Mouse (Mus musculus) layer of hippocampus, postnatal 25 days (tissue): Measurements from ENCODE around the gene Snrpa1. TPM values are rescaled to one million over a fixed set of nuclear protein-coding genes. Genes with fewer than 3 reads are reported as not detected.
"Not testable (repeated sequence)": the region's sequence is repeated elsewhere in the genome, so short reads cannot be mapped to it uniquely, and the experiment has no call there.

ENCODE experiments used
- DNase-seq, 2 experiments: peaks; one replicate each; pipeline ENCODE4 v3.0.0; 2022; ENCODE audit warnings: mixed read lengths in 2 of 2, low spot score in 1 of 2; ENCODE audit errors: extremely low spot score in 1 of 2
- total RNA-seq, 2 experiments: library from RNA; stranded (reverse); gene quantifications; 2 replicates each; pipeline ENCODE4 v1.2.3; 2021

Snrpa1 gene
- 10 to 100 TPM; 36.8 to 37.5 TPM for total RNA-seq

DNA sequence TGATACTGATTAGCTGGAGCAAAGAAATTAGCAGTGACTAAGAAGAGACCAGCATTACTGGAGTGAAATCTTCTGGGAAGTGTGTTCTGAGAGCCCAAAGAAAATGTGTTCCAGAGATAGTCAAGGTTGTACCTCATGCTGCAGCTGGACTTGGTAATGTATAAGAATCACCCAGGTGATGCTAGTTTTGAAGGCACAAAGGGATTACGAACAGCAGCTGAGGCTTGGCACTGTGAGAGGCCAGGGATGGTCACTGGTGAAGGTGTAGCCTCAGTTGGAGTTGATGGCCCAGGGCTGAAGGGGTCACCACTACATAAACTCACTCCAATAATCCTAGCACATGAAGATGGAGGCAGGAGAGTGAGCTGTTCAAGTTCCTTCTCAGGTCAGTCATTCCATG lies at the start of gene Snrpa1:
Gene Snrpa1 (plus strand): TSS at position 301 of the 400 bp plus-strand sequence.
- DNase-seq: no peak

DNA sequence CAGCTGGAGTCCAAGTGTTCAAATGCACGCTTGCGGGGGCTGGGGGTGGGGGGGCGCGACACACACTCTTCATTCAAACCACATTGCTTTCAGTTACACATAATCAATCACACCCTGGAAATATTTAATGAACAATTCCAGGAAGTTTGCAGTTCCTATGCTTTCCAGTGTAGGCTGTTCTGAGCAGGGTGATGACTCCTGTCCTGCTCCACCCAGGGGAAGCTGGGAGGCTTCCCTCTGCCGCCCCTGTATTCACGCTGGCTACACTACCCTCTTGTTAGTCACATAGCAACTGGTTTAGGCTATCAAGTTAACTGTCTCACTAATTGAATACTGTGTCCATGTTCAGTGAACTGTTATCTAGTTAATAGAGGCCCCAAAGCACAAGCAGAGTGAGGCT lies 48.3 kb upstream of the Snrpa1 start:
- DNase-seq: no peak

DNA sequence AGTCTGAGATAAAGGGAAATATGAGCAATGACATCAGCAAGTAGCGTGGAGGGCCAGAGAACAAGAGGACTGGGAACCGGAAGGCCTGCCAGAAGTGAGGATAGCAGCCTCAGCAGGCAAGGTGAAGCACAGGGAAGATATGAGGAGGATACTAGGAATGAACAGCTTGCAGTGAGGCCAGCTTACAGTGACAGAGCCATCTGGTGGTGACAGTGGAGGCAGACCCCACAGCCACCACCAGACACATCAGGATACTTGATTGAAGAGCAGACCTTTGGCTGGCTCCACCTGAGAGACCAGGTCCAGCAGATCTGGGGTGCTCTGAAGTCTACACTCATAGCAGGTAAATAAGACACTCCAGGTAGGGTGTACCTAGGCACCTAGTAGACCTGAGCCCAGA lies 31.1 kb upstream of the Snrpa1 start:
- no peak for DNase-seq

DNA sequence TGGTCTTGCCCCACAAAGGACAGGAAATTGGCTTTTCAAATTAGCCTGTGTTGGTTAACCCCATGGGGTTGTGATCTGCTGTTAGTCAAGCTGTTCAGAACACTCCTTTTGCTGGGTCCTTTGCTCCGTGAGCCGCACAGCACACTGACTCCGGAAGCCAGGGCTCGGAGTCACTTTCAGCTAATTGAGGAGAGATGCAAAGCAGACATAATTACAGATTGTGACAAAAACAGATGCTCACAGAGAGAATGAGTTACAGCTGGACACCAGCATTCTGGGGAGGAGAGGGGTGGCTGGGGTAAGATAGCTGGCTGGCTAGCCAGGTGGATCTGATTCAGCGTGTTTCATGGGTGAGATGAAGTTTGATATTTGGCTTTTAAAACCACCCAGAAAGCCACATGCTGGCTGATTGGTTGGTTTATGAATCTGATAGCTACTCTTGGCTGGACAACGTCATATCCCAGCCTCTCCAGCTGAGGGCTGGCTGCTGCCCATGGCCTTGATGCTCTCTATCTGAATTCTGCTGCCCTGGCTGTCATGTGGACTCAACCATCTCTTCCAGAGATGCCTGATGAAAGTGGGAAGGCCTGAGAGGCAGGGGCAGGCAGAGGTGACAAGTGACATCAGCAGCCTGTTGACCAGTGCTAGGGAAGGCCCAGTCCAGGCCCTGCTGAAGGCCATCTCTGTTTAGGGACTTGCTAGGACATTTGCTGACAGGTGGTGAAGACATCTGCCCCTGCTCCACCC lies 29.9 kb upstream of the Snrpa1 start:
- DNase-seq: no peak

DNA sequence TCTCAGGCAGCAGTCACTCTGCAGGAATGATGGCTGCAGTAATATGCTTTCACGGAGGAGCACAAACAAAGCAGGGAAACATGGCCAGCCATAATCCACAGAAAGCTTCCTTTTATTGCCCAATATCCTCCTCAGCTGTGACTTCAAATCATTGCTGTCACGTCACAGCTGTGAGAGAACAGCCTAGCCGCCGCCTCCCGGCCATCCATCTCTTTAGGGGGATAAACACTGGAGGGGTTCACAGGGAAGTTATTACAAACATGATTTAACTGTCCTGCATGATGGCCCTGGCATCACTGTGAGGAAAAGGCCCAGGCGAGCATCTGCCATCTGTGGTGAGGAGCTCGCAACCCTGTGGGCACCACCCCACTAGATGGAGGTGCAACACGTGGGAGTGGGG lies 22.0 kb upstream of the Snrpa1 start:
- DNase-seq: no peak

DNA sequence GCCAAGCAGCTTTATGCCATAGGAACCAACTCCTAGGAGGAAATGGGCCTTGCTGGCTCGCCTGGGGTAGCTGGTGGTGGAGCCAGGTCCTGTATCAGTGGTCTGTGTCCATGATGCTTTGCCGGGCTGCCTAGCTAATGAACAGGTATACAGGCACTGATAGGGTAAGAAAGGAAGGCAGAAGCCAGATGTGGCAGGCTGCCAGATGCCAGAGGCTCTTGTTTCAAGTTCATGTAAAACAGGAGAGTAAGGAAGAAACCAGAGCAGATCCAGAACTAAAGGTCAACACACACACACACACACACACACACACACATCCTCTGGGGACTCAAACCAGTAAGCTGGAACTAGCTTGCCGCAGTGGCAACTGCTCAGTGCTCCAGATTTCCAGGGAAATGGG lies 20.5 kb upstream of the Snrpa1 start:
- no peak for DNase-seq

DNA sequence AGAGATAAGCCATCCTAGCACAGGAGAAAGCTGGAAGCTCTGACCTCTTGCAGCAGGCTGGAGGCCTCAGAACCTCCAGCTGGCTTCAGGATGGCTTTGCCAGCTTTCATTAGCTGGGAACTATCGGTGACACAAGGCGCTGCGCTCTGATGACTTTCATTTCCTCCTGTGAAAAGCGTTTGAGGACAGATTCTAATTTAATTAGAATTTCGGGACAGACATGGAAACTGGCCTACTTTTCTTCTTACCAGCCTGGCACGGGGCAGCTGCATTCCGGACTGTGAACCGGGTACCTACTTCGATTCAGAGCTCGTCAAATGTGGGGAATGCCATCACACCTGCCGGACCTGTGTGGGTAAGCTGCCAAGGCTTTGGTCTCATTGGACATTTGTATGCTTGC lies 20.1 kb upstream of the Snrpa1 start:
- no peak for DNase-seq

DNA sequence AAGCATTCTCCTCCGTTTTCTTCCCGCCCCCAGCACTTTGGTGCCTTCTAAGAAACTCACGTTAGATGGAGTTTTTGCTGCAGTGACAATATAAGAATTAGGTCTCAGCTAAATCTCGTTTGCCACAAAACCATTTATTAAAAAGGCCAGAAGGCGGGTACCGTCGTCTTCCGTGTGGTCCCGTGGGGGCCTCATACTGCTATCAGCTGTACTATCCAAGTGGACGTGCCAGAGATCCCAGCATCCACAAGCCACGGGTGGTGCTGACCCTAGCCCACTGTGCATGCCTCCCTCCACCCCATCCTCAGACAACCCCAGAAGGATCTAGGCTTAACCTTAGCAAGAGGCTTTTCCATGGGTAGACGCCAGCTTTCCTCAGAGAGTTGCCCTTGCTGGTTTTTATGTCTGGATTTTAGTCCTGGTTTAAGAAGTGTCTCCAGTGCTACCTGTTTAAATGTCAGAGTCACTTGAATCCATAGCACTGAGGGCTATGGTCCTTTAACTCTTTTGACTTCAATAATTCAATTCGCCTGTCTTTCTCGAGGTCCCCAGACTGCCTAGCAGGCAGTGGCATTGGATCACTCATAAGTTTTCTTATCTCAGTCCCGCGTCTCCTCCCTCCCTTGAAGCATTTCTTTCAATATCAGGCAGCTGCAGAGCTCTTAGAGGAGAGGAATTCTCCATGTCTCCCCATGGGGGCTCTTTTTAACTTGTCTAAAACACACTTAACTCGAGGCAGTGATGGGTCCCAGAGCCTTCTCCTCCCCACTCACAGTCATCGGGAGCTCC lies 18.6 kb upstream of the Snrpa1 start:
- DNase-seq: no peak

DNA sequence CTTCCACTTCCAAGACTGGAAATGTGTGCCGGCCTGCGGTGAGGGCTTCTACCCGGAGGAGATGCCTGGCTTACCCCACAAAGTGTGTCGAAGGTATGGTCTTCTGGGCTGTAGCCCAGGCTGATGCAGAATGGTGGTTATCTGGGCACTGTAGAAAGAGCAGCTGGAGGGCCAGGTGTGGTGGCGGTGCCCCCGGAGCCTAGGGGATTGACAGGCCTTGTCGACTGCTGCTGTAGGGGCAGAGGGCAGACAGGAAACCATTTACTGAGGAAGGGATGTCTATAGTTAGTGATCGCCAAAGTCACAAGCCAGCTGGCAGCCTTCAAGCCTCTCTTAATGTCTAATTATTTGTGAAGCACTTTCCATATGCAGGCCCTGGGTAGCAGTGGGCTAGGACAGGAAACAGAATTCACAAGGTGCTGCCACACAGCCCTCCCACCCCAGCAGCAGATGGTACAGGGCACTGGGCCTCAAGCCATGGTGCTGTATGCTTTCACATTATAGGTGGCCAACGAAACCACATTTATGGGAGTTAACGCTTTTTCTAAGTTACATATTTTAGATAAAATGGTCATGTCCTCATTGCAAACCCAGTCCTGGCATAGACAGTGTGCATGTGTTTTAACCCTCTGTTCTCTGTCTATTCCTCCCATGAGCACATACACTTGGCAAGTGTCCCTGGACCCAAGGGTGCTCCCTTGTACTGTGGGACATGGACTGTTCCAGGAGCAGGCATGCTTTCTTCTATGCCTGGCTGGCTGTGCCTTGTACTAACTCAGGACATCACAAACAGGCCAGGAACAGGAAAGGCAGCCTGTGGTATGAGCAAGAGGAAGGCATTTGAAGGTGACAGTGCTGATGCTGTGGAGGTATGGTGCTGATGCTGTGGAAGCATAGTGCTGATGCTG lies 15.0 kb upstream of the Snrpa1 start, which contains the start of gene Gm45213:
Gene Gm45213 (plus strand): TSS at position 51 of the 908 bp plus-strand sequence.
- DNase-seq: no peak

DNA sequence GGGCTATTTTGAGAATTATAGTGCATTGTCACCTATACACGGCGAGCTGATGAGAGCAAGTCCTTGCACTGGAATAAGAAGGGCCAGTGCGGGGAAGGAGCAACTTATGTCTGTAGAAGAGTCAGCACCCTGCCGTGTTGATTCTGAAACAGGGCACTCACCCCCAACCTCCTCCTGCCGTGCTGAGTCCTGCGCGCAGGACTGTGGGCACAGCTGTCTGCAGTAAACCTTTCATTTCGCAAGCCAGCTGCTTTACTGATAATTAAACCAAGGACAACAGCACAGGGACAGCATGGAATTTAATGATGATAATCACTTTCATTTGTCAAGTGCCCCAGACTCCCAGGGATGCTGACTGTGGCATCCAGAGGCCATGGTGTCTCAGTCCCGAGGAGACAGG lies 14.2 kb upstream of the Snrpa1 start:
- DNase-seq: no peak

DNA sequence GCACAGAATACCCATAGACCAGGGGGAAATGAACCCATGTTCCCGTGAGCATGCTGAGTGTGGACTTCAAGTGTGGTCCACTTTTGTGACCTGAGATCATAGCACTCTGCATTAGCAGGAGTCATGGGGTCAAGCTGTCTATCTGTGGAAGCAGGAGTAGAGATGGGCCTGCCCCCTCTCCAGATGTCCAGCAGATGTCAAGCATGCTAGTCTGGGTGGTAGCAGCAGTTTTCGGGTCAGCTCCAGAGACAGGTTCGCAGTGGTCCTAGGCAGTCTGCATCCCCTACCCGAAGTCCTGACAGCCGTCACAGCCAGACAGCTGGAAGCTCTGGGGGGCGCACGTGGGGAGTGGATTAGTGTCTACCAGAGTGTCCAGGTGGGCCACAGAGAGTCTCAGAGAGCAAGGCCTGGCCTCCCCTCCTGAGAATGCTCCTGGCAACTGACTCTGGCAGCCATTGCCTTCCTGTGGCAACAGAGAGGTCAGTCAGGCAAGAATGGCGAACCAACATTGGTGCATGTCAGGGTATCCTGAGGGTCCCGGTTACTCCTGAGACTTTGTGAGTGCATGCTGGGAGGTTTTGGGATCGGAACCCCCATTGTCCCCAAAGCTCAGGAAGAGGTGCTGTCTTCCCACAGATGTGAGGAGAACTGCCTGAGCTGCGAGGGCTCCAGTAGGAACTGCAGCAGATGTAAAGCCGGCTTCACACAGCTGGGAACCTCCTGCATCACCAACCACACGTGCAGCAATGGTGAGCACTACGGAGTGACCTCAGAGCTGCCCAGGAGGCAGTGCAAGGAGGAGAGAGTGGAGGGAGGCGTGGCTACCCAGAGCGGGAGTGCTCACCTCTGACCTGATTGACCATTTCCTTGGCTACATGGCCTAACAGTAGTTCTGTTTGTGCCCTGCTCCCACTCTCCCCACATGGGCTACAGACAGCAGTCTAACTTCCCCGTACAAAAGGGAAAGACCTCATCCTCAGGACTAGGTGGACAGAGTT lies 11.6 kb upstream of the Snrpa1 start:
- no peak for DNase-seq

DNA sequence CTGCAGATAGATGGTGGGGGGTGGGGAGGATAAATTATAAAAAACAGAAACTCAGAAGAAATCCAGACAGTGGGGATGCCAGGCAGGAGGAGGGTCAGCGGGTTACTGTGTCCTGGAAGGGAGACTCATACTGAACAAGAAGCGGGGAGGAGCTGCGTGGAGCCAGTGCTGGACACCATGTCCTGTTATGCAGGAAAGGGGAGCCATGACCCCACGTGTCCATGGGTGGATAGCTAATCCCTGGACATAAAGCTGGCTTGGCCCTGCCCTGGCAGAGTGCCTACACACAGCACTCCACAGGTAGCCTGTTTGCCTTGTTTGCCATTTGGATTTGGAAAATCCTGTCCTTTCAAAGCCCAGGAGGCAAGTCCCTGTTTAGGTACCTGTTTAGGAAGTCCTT lies 10.8 kb upstream of the Snrpa1 start:
- no peak for DNase-seq

DNA sequence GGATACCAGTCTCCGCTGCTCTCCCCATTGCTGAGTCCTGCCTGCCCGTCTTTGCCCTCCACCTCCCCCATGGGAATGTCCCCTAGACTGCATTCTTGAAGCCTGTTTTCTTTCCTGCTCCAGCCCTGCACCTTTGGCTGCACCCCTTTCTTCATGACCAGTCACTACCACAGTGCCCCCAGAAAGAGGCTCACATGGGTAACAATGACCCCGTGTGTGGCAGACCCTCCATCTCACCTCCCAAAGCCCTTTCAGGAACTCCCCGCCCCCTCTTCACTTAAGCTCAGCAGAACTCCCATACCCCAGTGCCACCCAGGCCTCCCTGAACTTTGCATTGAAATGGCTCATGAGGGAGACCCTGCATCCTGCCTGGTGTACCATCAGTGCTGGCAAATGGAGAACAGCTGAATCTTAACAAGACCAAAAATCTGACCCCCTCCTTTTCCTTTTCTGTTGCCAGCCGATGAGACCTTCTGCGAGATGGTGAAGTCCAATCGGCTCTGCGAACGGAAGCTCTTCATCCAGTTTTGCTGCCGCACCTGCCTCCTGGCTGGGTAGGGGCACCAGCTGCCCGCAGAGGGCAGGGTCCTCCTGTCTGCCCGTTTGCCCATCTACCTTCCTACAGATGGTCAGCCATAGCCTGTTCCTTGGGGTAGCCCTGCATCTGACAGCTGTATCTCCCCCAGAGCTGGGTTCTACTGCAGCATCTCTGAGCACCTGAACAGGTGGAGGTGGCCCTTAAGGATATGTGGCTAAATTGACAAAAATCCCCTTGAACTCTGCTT lies 10.2 kb upstream of the Snrpa1 start:
- DNase-seq: no peak

DNA sequence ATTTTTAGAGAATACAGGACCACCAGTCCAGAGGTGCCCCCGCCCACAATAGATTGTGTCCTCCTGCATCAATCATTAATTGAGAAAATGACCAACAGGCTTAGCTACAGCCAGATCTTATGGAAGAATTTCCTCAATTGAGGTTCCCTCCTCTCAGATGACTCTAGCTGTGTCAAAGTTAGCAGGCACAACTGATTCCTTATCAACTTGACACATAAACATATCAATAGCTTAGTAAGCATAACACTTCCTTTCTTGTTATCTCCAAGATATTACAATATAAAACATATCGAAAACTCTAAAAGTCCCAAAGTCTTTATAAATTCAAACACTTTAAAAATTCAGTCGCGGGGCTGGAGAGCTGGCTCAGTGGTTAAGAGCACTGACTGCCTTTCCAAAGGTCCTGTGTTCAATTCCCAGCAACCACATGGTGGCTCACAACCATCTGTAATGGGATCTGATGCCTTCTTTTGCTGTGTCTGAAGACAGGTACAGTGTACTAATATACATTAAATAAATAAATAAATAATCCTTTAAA lies 4.8 kb upstream of the Snrpa1 start:
- no peak for DNase-seq

DNA sequence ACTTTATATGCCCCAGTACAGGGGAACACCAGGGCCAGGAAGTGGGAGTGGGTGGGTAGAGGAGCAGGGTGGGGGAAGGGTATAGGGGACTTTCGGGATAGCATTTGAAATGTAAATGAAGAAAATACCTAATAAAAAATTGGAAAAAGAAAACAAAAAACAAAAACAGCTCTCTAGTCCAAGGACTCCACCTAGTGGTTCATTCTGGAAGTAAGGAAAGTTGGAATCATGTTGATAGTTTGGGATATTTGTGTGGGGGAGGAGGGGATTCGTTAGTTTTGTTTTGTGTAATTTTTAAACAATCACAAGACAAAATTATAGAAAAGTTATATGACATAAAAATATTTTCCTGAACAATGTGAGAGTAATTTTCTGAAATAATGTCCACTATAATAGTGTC lies 3.4 kb upstream of the Snrpa1 start:
- not testable (repeated sequence) for DNase-seq

DNA sequence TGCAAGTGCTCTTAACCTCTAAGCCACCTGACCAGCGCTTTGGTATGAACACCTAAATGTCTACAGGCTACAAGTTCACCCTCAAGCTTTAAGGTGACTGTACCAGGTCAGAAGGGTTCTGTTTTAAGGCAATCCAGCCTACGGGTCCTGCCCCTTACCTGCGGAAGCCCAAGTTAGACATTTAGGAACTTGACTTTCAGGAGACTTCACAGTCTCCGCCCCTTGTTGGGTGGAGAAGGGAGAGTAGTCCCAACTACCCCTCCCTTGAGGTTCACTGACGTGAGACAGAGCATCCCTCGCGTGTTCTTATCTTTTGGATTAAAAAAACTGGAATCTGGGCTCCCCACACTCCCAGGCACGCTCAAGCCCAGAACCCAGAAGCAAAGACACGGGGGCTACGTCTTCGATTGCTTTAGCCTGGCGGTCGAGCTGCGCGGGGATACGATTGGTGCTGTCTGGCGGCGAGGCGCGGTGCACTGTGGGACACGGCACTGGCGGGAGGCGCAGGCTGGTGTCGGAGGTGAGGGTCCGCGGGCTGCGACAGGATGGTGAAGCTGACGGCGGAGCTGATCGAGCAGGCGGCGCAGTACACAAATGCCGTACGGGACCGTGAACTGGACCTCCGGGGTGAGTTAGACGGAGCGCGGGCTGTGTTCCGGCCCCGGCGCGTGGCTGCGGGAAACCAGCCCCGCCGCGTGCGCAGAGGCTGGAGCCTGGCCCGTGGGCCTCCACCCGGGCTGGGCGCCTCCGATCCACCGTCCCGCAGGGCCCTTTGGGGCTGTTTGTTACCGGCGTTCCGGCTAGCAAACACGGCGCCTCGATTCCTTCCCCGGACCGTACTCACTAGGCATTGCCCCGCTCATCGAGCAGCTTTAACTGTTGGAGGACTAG lies 1.5 kb downstream of the Snrpa1 start:
- peak; percentile 81 to 87 for DNase-seq

DNA sequence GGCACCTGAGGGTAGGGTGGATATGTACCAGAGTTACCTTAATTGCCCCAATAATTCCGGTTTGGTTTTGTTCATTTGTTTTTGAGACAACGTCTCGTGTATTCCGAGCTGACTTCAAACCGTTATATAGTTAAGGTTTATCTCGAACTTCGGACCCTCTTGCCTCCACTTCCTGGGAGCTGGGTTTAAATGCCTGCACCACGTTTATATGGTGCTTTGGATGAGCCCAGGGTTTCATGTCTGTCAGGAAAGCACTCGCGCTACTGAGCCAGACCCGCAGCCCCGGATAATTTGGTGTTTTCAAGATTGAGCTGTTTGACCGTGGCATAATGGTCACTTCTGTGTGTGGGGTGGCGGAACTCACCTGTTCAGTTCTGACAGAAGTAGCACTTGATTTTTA lies 2.3 kb downstream of the Snrpa1 start:
- DNase-seq: no peak

DNA sequence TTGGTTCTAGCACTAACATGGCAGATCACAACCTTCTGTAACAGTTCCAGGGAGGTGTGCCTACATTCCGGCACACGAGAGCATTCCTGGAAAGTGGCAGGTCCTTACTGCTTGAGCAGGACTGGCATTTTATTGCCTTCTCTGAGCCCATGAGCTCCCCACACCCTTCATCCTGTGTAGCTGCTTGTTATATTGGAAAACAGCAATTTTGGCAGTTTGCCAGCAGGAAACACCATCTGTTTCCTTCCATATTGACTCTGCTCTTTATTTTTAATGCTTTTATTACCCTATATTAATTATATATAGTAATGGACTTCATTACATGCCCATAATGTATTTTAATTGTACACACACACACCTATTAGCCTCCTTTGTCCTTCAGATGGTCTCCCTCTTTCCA lies 17.6 kb downstream of the Snrpa1 start:
- peak in 1 of 2 experiments; percentile 32 for DNase-seq
